Mouse (Mus musculus) embryo, embryonic 11.5 days (tissue): Measurements from ENCODE around the gene Gins2.
A peak's percentile ranks its signal among the peaks of the same experiment; 100 is the strongest.

ENCODE experiments used
- DNase-seq: peaks from one replicate; pipeline ENCODE4 v3.0.0-alpha.2; 2012; ENCODE audit warnings: low read depth, low spot score

The Gins2 gene

DNA sequence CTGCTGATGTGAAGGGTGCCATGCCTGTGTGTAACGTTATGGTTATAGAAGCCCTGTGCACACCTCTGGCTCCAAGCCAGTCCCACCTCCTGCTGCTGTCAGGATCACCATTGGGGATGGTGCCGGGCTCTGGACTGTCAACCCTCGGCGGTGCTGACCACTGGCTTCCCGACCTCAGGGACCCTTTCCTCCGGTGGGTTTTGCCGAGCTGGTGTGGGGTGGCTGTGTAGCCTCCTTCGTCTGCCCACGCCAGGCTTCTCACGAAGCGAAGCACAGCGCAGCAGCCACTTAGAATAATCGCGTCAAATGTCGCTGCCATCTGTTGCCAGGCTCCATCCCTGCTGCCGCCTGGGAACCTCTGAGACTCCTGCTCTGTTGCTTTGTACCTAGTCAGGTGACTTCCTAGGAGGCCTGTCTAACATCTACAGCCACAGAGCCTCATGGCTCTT lies 40.8 kb downstream of the Gins2 start:
- DNase-seq: no peak

DNA sequence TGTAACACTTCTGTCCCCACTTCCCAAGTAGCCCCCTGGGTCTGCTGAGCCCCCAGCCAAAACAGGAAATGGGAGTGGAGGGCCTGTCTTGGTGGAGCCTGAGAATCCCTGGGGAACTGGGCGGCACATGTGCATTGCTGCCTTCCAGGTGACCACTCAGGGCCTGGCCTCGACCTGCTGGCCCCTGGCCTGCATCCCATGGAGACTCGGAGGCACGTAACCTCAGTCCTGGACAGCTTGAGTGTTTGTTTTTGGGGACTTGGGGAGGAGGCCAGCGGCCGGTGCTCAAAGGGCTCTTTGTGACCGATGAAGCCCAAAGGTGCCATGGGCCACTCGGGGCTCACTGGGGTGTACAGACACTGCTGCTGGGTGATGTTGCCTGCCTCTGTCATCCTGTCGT lies 41.5 kb downstream of the Gins2 start:
- no peak for DNase-seq

GRCm38 (mm10) chr8:120544155-120544554 lies 44.9 kb downstream of the Gins2 start:
- no peak for DNase-seq

- no peak for DNase-seq
Observed at GRCm38 (mm10) chr8:120543416-120544055, 45.6 kb downstream of the Gins2 start.

GRCm38 (mm10) chr8:120542995-120543394 lies 46.1 kb downstream of the Gins2 start:
- no peak for DNase-seq

DNA sequence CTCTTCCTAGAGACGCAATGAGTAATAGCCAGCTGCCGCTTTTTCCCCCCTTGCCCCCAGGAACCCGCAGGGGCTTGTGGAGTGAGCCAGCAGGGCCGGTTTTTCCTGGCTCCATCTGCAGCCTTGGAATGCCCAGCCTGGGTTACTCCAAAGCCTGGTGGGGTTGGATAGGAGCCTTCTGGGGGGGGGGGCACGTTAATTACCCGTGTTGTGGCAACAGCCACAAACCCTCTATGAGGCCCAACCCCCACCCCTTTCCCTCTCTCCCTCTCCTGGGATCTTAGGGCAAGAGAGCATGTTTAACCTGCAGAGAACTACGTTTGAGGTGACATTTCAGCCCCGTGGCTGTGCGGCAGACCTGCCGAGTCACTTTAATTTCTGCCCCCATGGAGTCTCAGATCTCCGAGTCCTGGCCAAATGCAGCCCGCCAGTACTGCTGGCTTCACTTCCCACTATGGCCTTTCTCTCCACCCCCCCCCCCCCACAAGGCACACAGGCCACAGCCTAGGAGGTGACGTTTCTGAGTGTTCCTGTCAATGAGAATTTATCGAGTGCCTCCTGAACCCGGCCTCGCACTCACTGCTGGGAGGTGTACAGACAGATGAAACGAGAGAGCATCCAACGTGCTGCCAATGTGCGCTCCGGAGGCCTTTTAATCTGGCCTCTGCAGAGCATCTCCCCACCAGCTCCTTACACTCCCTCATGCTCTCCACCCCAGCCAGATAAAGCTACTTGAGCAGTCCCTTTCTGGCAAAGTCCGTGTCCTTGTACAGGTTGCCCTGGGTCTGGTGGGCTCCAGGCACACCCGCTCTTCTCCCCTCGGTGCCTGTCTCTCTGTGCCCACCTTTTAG lies 49.1 kb downstream of the Gins2 start:
- DNase-seq: no peak

DNA sequence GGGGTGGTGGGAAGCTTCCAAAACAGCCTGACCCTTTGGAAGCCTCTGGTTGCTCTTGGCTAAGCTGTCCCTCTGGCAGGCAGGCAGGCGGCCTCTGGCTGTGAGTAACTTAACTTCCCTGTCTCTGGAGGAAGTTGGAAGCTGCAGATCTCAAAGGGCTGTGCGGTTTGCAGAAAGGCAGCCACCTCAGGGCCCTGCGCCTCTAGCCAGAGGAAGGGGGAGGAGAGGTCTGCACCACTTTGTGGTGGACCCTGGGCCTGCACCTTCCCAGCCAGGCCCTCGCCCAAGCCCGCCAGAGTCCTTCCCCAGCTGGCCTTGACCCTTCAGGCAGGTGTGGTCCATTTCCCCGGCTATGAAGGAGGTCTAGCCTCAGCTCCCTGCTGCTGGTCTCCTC lies 49.7 kb downstream of the Gins2 start:
- DNase-seq: no peak

GRCm38 (mm10) chr8:120538397-120539240 lies 50.5 kb downstream of the Gins2 start:
- no peak for DNase-seq

DNA sequence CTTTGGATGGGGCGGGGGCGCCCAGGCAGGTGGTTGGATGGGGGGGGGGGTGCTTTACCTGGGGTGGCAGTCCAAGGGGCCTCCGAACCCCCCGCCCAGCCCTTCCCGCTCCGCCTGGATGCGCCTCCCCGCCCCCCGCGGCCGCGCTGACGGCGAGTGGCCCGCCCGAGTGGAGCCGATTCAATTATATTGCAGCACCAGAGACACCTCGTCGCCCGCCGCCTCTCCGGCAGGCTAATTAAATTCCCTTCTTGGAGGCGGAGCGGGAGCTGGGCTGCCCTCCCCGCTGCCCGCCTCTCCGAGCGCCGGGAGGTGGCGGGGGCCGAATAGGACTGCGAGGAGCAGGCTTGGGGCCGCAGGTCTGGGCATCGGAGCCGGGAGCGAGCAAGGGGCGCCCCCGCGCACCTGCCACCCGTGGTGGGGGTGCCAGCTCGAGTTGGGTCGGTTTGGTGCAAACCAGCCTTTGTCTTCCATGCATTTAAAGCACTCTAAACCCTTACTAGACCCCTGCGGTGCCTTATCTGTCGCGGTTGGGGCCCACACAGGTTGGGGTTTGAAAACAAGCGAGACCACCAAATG lies 51.2 kb downstream of the Gins2 start:
- DNase-seq: no peak

DNA sequence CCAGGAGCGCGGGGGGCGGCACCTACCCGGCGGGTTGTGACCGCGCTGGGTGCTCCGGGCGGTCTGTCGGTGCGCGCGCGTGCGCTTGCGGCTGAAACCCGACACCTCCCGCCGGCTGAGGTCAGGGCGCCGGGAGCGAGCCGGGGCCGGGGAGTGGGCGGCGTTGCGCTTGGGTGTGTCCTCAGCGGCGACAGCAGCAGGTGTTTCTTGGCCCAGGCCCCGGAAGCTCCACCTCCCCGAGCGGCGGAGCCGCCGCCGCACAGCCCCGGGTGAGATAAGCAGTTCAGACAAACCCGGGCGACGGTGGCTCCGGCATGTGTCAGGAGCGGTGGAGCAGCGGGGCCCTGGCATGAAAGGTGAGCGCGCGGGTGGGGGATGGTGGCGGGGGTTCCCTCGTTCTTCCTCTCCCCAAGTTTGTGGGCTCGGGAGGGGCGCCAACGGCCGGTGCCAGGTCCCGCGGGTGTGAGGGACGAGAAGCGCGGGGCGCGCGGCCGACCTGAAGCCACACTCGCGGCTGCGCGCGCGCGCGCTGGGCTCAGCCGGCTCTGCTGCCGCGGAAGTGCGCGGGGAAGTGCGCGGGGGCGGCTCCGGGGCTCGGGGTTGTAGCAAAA lies 51.8 kb downstream of the Gins2 start:
- DNase-seq: no peak

DNA sequence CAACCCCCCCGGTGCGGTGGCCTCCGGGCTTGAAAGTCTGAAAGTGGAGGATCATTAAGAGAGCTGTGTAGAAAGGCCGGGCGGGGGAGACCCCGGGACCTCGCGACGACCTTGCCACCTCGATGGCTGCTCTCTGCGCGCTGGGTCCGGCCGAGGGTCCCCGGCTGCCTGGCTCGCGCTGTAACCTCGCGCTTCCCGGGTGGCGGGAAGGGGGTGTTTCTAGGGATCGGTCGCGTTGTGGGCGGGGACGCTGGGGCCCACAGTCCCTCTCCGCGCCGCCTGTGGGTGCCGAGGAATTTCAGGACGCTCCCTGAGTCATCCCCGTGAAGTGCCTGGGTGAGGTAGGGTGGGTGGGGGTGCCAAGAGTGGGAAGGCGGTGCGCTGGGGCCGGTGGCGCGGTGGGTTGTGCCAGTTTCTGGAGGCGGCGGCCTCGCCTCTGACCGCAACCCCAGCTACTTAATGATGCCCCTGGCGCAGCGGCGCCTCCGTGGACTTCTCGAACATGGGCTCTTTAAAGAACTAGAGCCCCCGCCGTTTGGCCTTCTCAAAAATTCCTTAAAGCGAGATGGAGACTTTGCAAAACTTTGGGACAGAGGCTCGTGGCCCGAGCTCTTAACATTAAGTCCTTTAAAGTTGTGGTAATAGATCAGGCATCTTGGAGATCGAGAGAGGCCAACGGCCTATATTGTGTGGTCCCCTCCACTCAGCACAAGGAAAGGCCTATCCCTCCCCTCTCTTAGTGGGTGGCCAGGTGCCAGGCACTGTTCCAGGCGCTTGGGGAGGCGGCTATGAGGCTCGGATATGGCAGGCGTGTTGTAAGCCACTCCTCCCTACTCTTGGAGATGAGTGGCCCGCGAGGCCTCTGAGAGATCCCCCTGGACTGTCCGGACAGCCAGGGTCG lies 52.5 kb downstream of the Gins2 start:
- no peak for DNase-seq

DNA sequence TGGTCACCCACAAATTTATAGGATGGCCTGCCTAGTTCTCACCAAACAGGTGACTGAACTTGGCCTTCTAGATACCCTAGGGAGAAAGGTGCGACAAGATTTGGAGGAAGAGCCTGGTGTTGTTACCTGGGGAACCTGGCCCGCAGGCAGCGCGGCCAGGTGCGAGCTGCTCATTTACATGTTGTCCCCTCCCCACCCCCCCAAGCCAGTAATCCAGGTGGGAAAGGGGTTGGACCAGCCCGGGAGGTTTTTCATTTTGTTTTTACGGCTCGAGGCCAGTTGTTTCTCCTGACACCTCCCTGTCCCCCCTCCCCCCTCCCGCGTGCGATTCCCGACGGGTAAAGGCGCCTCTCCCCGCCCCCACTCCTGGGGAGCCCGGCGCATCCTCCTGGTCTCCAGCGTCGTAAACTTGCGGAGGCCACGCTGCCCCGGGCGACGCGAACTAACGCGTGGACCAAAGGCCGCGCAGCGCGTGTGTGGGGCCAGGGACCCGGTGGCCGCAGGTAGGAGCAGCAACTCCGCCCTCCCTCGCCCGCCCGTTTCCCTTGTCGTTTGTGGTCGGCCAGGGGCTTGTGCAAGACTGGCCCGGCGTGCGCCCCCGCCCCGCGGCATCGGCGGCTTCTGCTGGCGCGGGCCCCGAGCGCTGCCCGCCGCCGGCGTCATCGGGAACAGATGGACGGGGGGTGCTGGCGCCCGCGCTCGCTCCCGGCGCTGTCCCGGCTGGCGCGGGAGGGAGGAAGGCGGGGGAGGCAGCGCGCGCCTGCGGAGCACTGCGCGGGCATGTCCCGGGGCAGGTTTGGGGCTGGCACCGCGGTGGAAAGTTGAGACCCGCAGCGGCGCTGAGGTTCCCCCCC lies 53.4 kb downstream of the Gins2 start:
- no peak for DNase-seq

GRCm38 (mm10) chr8:120534504-120535368 lies 54.4 kb downstream of the Gins2 start:
- DNase-seq: peak; percentile 81

- DNase-seq: no peak
Observed at GRCm38 (mm10) chr8:120534080-120534479, 55.0 kb downstream of the Gins2 start.

- no peak for DNase-seq
Observed at GRCm38 (mm10) chr8:120533380-120533779, 55.7 kb downstream of the Gins2 start.

- DNase-seq: no peak
Observed at GRCm38 (mm10) chr8:120532517-120533215, 56.4 kb downstream of the Gins2 start.

GRCm38 (mm10) chr8:120531775-120532516 lies 57.2 kb downstream of the Gins2 start:
- DNase-seq: no peak
